Mouse (Mus musculus) megakaryocyte, embryonic 14.5 days (primary cell): Measurements from ENCODE around the gene Lrrn4.

Experiments used
- FLI1 ChIP-seq: IDR thresholded peaks from 2 replicates; pipeline ENCODE4 v1.6.1; 2012; ENCODE audit warnings: low read length, inconsistent platforms, mixed read lengths
- GATA1 ChIP-seq: IDR thresholded peaks from 3 replicates; pipeline ENCODE4 v1.6.1; 2012; ENCODE audit warnings: mixed read lengths, low read length, inconsistent platforms, borderline replicate concordance

GRCm38 (mm10) chr2:132927871-132928270 is 47.2 kb upstream of the Lrrn4 start:
- no peak for TF ChIP-seq GATA1
- TF ChIP-seq FLI1: no peak
